Mouse (Mus musculus): Measurements from ENCODE around the gene Ap3d1.

- no peak for TF ChIP-seq CTCF (IDR thresholded peaks at IDR 0.05; ENCODE audit: insufficient read depth, low read length)
- TF ChIP-seq POLR2A (IDR thresholded peaks at IDR 0.05; ENCODE audit: borderline replicate concordance, extremely low read depth, low read depth, low read length), result no peak
These were observed 73.5 kb downstream of the Ap3d1 start for GRCm38 (mm10) chr10:80668614-80669013.
